Mouse (Mus musculus) hematopoietic stem cell, adult 5-6 weeks (primary cell): ENCODE results near the gene Lcn12. TPM values are rescaled to one million over a fixed set of nuclear protein-coding genes. Genes with fewer than 3 reads are reported as not detected.

Experiments used
- ATAC-seq, 2 experiments: fragments of 125-278 bp in 1 of 2; replicated peaks in 1 of 2; 2 replicates each; pipeline ENCODE4 v1.8.0; 2016 to 2017; ENCODE audit warnings: inconsistent platforms in 2 of 2, mild to moderate bottlenecking in 2 of 2, moderate number of reproducible peaks in 2 of 2, low read depth in 1 of 2, moderate TSS enrichment in 1 of 2; ENCODE audit not compliant: low FRiP score in 2 of 2, poor library complexity in 2 of 2, severe bottlenecking in 2 of 2, insufficient read depth in 1 of 2, low TSS enrichment in 1 of 2
- total RNA-seq: library from RNA; stranded (forward); fragments of 172-1452, 232-1000 nt; gene quantifications from 2 replicates; pipeline ENCODE4 v1.2.3, GENCODE M21; 2017

The Lcn12 gene
- total RNA-seq, 1 experiment from 2014 or later = not detected

DNA sequence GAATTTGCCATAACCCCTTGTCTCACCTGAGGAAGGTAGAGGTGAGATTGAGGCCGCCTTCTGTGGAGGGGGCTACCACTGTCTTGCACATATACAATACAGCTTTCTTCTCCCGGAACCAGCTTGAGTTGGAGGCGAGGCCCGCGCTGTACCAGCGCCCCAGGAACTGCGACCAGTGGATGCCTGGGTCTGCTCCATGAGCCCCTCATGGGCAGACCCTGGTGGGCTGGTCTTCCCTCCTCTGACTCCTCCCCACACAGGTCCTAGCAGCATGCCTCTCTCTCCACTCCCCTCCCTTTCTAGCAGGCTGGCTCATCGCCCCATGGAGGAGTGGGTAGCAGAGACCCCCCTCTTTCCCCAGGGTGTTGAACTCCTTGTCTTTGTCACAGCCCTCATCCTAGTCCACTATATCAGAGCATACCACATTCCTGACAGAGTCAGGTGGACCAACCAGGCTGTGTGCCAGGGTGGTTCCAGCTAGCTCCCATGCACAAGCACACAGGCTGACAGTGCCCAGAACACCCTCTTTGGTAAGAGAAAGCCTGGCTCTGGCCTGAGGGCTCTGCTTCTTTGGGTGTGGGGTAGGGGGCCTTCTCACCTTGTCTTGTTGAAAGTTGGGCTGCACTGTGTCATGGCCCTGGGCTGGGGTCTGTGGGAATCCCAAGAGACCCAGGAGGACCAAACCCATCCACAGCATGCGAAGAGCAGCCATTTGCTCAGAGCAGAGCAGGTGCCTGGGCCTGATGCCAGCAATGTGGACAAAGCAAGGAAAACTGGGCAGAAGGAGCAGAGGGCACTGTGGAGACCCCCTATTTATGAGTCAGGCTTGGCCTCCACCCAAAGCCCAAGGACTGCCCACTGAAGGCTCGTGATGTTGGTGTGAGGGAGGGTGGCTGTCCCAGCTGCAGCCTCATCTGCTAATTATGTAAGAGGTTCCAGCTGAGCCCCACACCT lies 24.5 kb downstream of the Lcn12 start:
- ATAC-seq = no peak

GRCm38 (mm10) chr2:25467606-25468303 lies 26.0 kb downstream of the Lcn12 start:
- no peak for ATAC-seq

GRCm38 (mm10) chr2:25465816-25466635 lies 27.7 kb downstream of the Lcn12 start:
- ATAC-seq = peak; percentile 76 to 84

DNA sequence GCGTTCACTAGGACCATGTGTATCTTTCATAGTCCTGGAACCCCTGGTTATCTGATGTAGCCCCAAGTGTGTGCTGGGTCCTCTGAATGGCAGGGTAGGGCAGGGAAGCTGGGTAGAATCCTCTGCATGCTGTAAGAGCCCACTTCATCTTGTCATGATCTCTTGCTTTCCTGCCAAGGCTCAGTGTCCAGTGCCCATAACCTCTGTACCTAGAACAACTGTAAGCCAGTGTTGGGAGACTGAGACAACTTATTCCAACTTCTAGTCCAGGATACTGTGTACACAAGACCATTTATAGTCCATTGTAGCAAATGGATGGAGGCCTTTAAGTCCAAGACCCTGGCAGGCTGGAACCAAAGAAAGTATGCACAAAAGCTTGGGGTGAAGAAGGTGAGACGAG lies 28.5 kb downstream of the Lcn12 start:
- ATAC-seq = no peak

DNA sequence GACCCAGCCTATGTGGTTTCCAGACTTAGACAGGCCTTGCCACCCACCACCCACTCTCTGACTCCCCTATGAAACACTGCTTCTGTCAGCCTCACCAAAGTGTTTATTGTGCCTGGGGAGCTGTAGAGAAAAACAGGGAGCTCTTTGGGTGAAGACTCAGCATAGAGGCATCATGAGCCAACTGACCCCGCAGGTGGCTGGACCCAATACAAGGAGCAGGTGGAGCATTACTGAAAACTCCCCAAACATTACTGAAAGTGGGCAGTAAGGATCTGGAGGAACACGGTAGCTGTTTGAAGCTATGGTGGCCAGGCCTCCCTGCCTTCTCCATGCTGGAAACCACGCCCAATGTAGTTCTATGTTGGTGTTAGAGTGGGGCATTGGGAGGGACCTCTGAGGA lies 30.1 kb downstream of the Lcn12 start:
- ATAC-seq = no peak

DNA sequence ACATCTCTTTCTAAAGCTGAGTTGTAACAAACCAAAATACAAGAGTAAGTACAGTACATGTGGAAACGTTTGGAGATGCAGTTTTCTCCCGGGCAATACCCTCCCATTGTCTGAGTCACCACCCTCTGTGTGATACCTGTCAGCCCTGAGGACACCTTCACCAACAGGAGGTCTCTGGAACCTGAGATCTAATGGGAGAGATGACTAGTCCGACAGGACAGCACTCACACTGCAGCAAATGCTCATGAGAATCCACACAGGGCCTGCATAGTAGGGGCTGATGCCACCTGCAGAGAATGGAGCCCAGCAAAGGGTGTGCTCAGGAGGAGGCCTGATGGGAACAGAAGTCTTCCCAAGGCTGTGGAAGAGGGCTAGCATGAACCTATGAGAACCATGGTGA lies 32.3 kb downstream of the Lcn12 start:
- ATAC-seq = no peak

- peak; percentile 77 to 92 for ATAC-seq
These were observed 33.0 kb downstream of the Lcn12 start, which contains the start of gene Paxx for GRCm38 (mm10) chr2:25460551-25461309. Paxx (minus strand) TSS chr2:25461094.

- no peak; a peak in 1 of 4 replicates for ATAC-seq
These were observed 33.6 kb downstream of the Lcn12 start for GRCm38 (mm10) chr2:25460135-25460534.

GRCm38 (mm10) chr2:25458911-25459310 lies 34.8 kb downstream of the Lcn12 start:
- ATAC-seq = no peak

GRCm38 (mm10) chr2:25457022-25457896 lies 36.5 kb downstream of the Lcn12 start:
- ATAC-seq = no peak

GRCm38 (mm10) chr2:25456205-25456953 lies 37.3 kb downstream of the Lcn12 start, which contains the start of gene Clic3:
Clic3 (plus strand) TSS chr2:25456838.
- ATAC-seq = no peak

DNA sequence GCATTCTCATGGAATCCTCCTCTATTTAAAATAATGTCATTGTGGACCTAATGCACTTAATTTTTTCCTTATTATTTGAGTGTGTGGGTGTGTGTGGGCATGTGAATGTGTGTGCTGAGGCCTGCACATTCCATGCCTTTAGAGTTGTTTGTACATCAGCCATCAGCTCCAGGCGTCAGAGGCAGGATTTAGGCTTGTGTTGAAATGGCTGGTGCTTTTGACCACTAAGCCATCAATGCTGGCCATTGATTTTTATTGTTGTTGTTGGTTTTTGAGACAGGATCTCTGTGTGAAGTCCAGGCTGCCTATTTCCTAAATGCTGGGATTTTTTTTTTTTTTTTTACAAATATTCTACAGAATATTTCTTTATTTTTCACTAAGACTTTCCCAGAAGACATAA lies 40.8 kb downstream of the Lcn12 start:
- ATAC-seq = no peak

- ATAC-seq = peak; percentile 70 to 79
These were observed 42.7 kb downstream of the Lcn12 start for GRCm38 (mm10) chr2:25450853-25451647.

- no peak for ATAC-seq
These were observed 51.0 kb downstream of the Lcn12 start for GRCm38 (mm10) chr2:25442682-25443081.

GRCm38 (mm10) chr2:25441067-25441466 lies 52.6 kb downstream of the Lcn12 start:
- no peak for ATAC-seq
